In the genomic region with DNA sequence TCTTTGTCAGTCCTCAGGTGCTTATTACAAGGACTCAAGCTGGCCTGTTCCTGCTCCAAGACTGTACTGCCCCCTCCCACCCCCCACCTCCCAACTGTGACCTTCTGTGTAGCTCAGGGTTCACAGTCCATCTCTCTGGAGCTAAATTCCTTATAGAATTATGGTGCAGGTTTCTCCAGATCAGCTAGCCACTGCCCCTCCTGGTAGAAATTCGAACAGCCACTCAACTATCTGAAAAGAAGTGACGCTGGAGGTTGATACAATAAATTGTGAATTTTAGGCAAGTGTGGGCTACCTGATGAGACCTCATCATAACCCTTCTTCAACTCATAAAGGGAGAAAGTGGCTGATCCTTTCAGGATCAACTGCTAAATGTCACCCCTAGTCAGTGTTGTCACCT, we compare ENCODE assay signal across 12 mouse cellular contexts.
DNase-seq lines count a peak whose midpoint lies in the region; ATAC-seq and TF ChIP-seq lines count a peak whose summit lies in the region.
"Had no signal": no experiment of that assay in that cellular context is flagged by ENCODE, and none has a peak within 500 bp of the region (broad histone marks: within the 10 kb centered on the region; RNA-seq: fewer than 3 reads in every experiment).

No protein-coding gene starts in this region.

- TF ChIP-seq CTCF in kidney, postnatal 0 days (IDR thresholded peaks at IDR 0.05; ENCODE audit: low read depth): peak; percentile 53
- TF ChIP-seq CTCF in stomach, postnatal 0 days (IDR thresholded peaks at IDR 0.05; ENCODE audit: low read depth): peak; percentile 65

- 56% methylated on average over 2 of the region's 2 CpGs for WGBS in kidney, postnatal 0 days
- WGBS in stomach, postnatal 0 days: 55% methylated on average over 2 of the region's 2 CpGs

- no peak for ATAC-seq in kidney, postnatal 0 days (replicated peaks; ENCODE audit: low FRiP score, low read depth)
- no peak for ATAC-seq in stomach, postnatal 0 days (ENCODE audit: low FRiP score, low TSS enrichment)
- ATAC-seq: inflammation-experienced regulatory T-cells, adult 6 months; midbrain, embryonic 13.5 days had no signal

- no peak for TF ChIP-seq EP300 in stomach, postnatal 0 days (optimal IDR thresholded peaks at IDR 0.05)

- no peaks in the 10 kb centered on the region for H3K27me3 ChIP-seq in kidney, postnatal 0 days (ENCODE audit: insufficient read depth, low read length)
- H3K27me3 ChIP-seq in stomach, postnatal 0 days (ENCODE audit: control insufficient read depth, insufficient read depth, low read length): no peaks in the 10 kb centered on the region
- H3K27me3 ChIP-seq: limb, embryonic 12.5 days; midbrain, embryonic 13.5 days had no signal

- H3K27ac ChIP-seq in kidney, postnatal 0 days: no peak overlapping the region
- no peak overlapping the region for H3K27ac ChIP-seq in stomach, postnatal 0 days (replicated peaks)
- H3K27ac ChIP-seq: limb, embryonic 12.5 days; midbrain, embryonic 13.5 days had no signal

- no peaks in the 10 kb centered on the region for H3K9me3 ChIP-seq in kidney, postnatal 0 days (replicated peaks; ENCODE audit: low read length)
- H3K9me3 ChIP-seq in stomach, postnatal 0 days (ENCODE audit: control insufficient read depth, low read length): no peaks in the 10 kb centered on the region
- H3K9me3 ChIP-seq: limb, embryonic 12.5 days; midbrain, embryonic 13.5 days had no signal

- no peak overlapping the region for H3K4me2 ChIP-seq in kidney, postnatal 0 days (ENCODE audit: low read length)
- H3K4me2 ChIP-seq in stomach, postnatal 0 days (replicated peaks; ENCODE audit: low read depth): no peak overlapping the region
- H3K4me2 ChIP-seq: limb, embryonic 12.5 days; midbrain, embryonic 13.5 days had no signal

- H3K9ac ChIP-seq in kidney, postnatal 0 days (ENCODE audit: low read depth, low read length): no peak overlapping the region
- no peak overlapping the region for H3K9ac ChIP-seq in stomach, postnatal 0 days (ENCODE audit: low read length)
- H3K9ac ChIP-seq: limb, embryonic 12.5 days; midbrain, embryonic 13.5 days had no signal

- no peak overlapping the region for H3K4me3 ChIP-seq in kidney, postnatal 0 days (replicated peaks; ENCODE audit: low read depth, low read length)
- H3K4me3 ChIP-seq in stomach, postnatal 0 days (ENCODE audit: low read depth, low read length): no peak overlapping the region
- H3K4me3 ChIP-seq: limb, embryonic 12.5 days; midbrain, embryonic 13.5 days had no signal

- H3K4me1 ChIP-seq in kidney, postnatal 0 days (replicated peaks; ENCODE audit: insufficient read depth, low read length): no peaks in the 10 kb centered on the region
- H3K4me1 ChIP-seq in stomach, postnatal 0 days (replicated peaks; ENCODE audit: control insufficient read depth, insufficient read depth): no peaks in the 10 kb centered on the region
- H3K4me1 ChIP-seq: limb, embryonic 12.5 days; midbrain, embryonic 13.5 days had no signal

- no peaks in the 10 kb centered on the region for H3K36me3 ChIP-seq in kidney, postnatal 0 days (ENCODE audit: insufficient read depth, low read length)
- no peaks in the 10 kb centered on the region for H3K36me3 ChIP-seq in stomach, postnatal 0 days (ENCODE audit: control insufficient read depth, insufficient read depth, low read length)
- H3K36me3 ChIP-seq: limb, embryonic 12.5 days; midbrain, embryonic 13.5 days had no signal

- DNase-seq in cerebellum, postnatal 14 days: peak; percentile 52 to 63
- DNase-seq in cerebellum, adult 9-11 months: no peak
- peak; percentile 18 for DNase-seq in kidney, postnatal 0 days (ENCODE audit: low spot score)
- DNase-seq in kidney, adult 11 months: no peak
- peak; percentile 8 for DNase-seq in thymus, postnatal 14 days
- DNase-seq in thymus, adult 18-20 months: no peak
- no peak for DNase-seq in stomach, postnatal 0 days (ENCODE audit: low spot score)
- DNase-seq in urinary bladder, postnatal 4 days (ENCODE audit: low spot score in 2 of 2): no peak
- DNase-seq: cerebellum, adult 9-10 months had no signal

Comparison
In these comparisons a context has a peak if more than half of its experiments do, and no peak if none do; other contexts are left out.
1. DNase-seq: peak in cerebellum, postnatal 14 days (2 of 2), kidney, postnatal 0 days (single experiment) and thymus, postnatal 14 days (single experiment); none in cerebellum, adult 9-11 months (single experiment), kidney, adult 11 months (single experiment), thymus, adult 18-20 months (0 of 2), stomach, postnatal 0 days (single experiment) and urinary bladder, postnatal 4 days (0 of 2).